Mouse (Mus musculus) heart, adult 2 months (tissue): Measurements from ENCODE around the gene Rmnd5b.

ENCODE experiments used
- CTCF ChIP-seq: fragments of 200-600 bp; IDR thresholded peaks from 2 replicates; pipeline ENCODE4 v1.8.1; 2022; ENCODE audit warnings: antibody characterized with exemption, mild to moderate bottlenecking, moderate library complexity
- POLR2A ChIP-seq: fragments of 200-500 bp; IDR thresholded peaks from 2 replicates; pipeline ENCODE4 v1.6.1; 2011; ENCODE audit warnings: mild to moderate bottlenecking, low read depth, low read length, control low read depth; ENCODE audit not compliant: insufficient read depth

DNA sequence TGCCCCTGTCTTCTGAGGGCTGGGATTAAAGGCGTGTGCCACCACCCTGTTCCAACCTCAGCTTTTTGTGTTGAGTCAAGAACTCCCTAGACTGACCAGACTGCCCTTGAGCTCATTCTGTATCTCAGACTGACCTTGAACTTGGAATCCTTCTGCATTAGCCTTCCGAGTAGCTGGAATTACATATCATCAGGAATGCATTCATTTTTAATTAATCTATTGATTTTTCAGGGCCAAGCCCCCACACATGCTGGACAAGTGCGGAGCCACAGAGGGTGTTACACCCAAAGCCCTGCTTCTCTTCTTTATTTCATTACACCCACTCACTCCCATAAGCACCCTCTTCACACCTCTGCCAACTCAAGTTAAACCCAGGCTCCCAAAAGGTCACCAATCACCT is 2.0 kb downstream of the Rmnd5b start:
- no peak for TF ChIP-seq CTCF
- TF ChIP-seq POLR2A: no peak
